Mouse (Mus musculus): ENCODE measurements at regions not wholly inside any gene's neighbourhood (a gene's known extent, or its start where the extent isn't known, plus 50 kb on each side); places are given as distances from the start of the nearest gene placed in this dataset.

- no peak for TF ChIP-seq CTCF (IDR thresholded peaks at IDR 0.05; ENCODE audit: borderline replicate concordance, control insufficient read depth, extremely low read depth, insufficient read depth, low read length, poor library complexity)
- TF ChIP-seq POLR2A (IDR thresholded peaks at IDR 0.05; ENCODE audit: control insufficient read depth, extremely low read depth, insufficient read depth, low read length, poor library complexity), result no peak
These were observed 568.6 kb upstream of the Adam5 start for GRCm38 (mm10) chr8:25392766-25393166.
